10 mouse cellular contexts compared by ENCODE assay signal in genomic region chr15:25692254-25692950, GRCm38 (mm10).
DNase-seq lines count a peak whose midpoint lies in the region; ATAC-seq and TF ChIP-seq lines count a peak whose summit lies in the region.
"Had no signal": no experiment of that assay in that cellular context is flagged by ENCODE, and none has a peak within 500 bp of the region (broad histone marks: within the 10 kb centered on the region; RNA-seq: fewer than 3 reads in every experiment).

No protein-coding gene starts in this region.

- H3K36me3 ChIP-seq in kidney, embryonic 16.5 days (ENCODE audit: insufficient read depth, low read length): no peaks in the 10 kb centered on the region
- no peaks in the 10 kb centered on the region for H3K36me3 ChIP-seq in ES-Bruce4 (ENCODE audit: control insufficient read depth, insufficient read depth, low read length, poor library complexity, severe bottlenecking)
- H3K36me3 ChIP-seq in embryonic facial prominence, embryonic 10.5 days (replicated peaks): 0 out of 2 replicates have a peak, but pooled peaks cover 6% of the 10 kb centered on the region
- H3K36me3 ChIP-seq in midbrain, postnatal 0 days (ENCODE audit: insufficient read depth, low read length): no peaks in the 10 kb centered on the region
- H3K36me3 ChIP-seq: forebrain, embryonic 12.5 days had no signal

- TF ChIP-seq POLR2A in ES-Bruce4 (IDR thresholded peaks at IDR 0.05; ENCODE audit: insufficient read depth, low read length): no peak

- no peak overlapping the region for H3K9ac ChIP-seq in kidney, embryonic 16.5 days (replicated peaks; ENCODE audit: low read length)
- H3K9ac ChIP-seq in ES-Bruce4 (ENCODE audit: low read depth, poor library complexity, severe bottlenecking): no peak overlapping the region
- no peak overlapping the region for H3K9ac ChIP-seq in midbrain, postnatal 0 days (replicated peaks; ENCODE audit: low read length, poor library complexity, severe bottlenecking)
- H3K9ac ChIP-seq: forebrain, embryonic 12.5 days had no signal

- no peak for ATAC-seq in kidney, embryonic 16.5 days (ENCODE audit: low FRiP score, low TSS enrichment)
- ATAC-seq in midbrain, postnatal 0 days (ENCODE audit: low FRiP score): no peak

- H3K27me3 ChIP-seq in kidney, embryonic 16.5 days (ENCODE audit: insufficient read depth, low read length): no peaks in the 10 kb centered on the region
- no peaks in the 10 kb centered on the region for H3K27me3 ChIP-seq in ES-Bruce4 (ENCODE audit: control insufficient read depth, insufficient read depth, low read length, poor library complexity, severe bottlenecking)
- no peaks in the 10 kb centered on the region for H3K27me3 ChIP-seq in embryonic facial prominence, embryonic 10.5 days (replicated peaks; ENCODE audit: low read depth, poor library complexity, severe bottlenecking)
- H3K27me3 ChIP-seq in midbrain, postnatal 0 days (ENCODE audit: insufficient read depth, low read length): no peaks in the 10 kb centered on the region

- DNase-seq in kidney, adult 18-20 months: peak; percentile 42
- DNase-seq in embryonic facial prominence, embryonic 10.5 days (ENCODE audit: low spot score): no peak
- peak; percentile 65 for DNase-seq in lung, postnatal 14 days
- no peak for DNase-seq in retina, postnatal 1 day
- DNase-seq in midbrain, postnatal 0 days (ENCODE audit: low spot score): no peak
- no peak for DNase-seq in embryo, embryonic 10.5 days (ENCODE audit: low spot score)
- DNase-seq: cerebellum, adult 9-10 months had no signal

- TF ChIP-seq EP300 in ES-Bruce4 (IDR thresholded peaks at IDR 0.05; ENCODE audit: insufficient read depth, low read depth, low read length): peak; percentile 85

- WGBS in kidney, embryonic 16.5 days: 53% methylated on average over 21 of the region's 21 CpGs
- WGBS in embryonic facial prominence, embryonic 10.5 days: 53% methylated on average over 21 of the region's 21 CpGs
- WGBS in midbrain, postnatal 0 days: 54% methylated on average over 21 of the region's 21 CpGs

- no peaks in the 10 kb centered on the region for H3K9me3 ChIP-seq in kidney, embryonic 16.5 days (ENCODE audit: low read length)
- H3K9me3 ChIP-seq in ES-Bruce4 (replicated peaks; ENCODE audit: control insufficient read depth, insufficient read depth, low read length, poor library complexity, severe bottlenecking): no peaks in the 10 kb centered on the region
- no peaks in the 10 kb centered on the region for H3K9me3 ChIP-seq in embryonic facial prominence, embryonic 10.5 days
- H3K9me3 ChIP-seq in midbrain, postnatal 0 days (ENCODE audit: low read length): no peaks in the 10 kb centered on the region
- H3K9me3 ChIP-seq: forebrain, embryonic 12.5 days had no signal

- no peak overlapping the region for H3K4me3 ChIP-seq in kidney, embryonic 16.5 days (ENCODE audit: low read length)
- H3K4me3 ChIP-seq in ES-Bruce4 (ENCODE audit: low read depth, low read length): no peak overlapping the region
- H3K4me3 ChIP-seq in embryonic facial prominence, embryonic 10.5 days: no peak overlapping the region
- H3K4me3 ChIP-seq in midbrain, postnatal 0 days (ENCODE audit: low read depth, low read length): no peak overlapping the region
- H3K4me3 ChIP-seq: forebrain, embryonic 12.5 days had no signal

- H3K27ac ChIP-seq in kidney, embryonic 16.5 days (ENCODE audit: low read length): no peak overlapping the region
- H3K27ac ChIP-seq in ES-Bruce4 (ENCODE audit: insufficient read depth, low read length): peak overlapping the region; percentile 72
- H3K27ac ChIP-seq in embryonic facial prominence, embryonic 10.5 days (replicated peaks): 0 out of 2 replicates have a peak overlapping the region, but pooled peaks have one; percentile 55
- no peak overlapping the region for H3K27ac ChIP-seq in midbrain, postnatal 0 days (ENCODE audit: low read depth, low read length)
- H3K27ac ChIP-seq: forebrain, embryonic 12.5 days had no signal

- H3K4me2 ChIP-seq in kidney, embryonic 16.5 days (replicated peaks; ENCODE audit: low read depth, low read length): no peak overlapping the region
- no peak overlapping the region for H3K4me2 ChIP-seq in midbrain, postnatal 0 days (ENCODE audit: low read depth, low read length, poor library complexity, severe bottlenecking)
- H3K4me2 ChIP-seq: forebrain, embryonic 12.5 days had no signal

- TF ChIP-seq CTCF in ES-Bruce4 (IDR thresholded peaks at IDR 0.05; ENCODE audit: low read depth, low read length): no peak
- TF ChIP-seq CTCF in midbrain, postnatal 0 days (IDR thresholded peaks at IDR 0.05): no peak

- H3K4me1 ChIP-seq in kidney, embryonic 16.5 days (ENCODE audit: insufficient read depth, low read length): peaks cover 49% of the 10 kb centered on the region
- peaks cover 3% of the 10 kb centered on the region for H3K4me1 ChIP-seq in ES-Bruce4 (ENCODE audit: control insufficient read depth, insufficient read depth, low read length)
- H3K4me1 ChIP-seq in embryonic facial prominence, embryonic 10.5 days: peaks cover 55% of the 10 kb centered on the region
- no peaks in the 10 kb centered on the region for H3K4me1 ChIP-seq in midbrain, postnatal 0 days (ENCODE audit: insufficient read depth, low read length)

Comparison
In these comparisons a context has a peak if more than half of its experiments do, and no peak if none do; other contexts are left out.
1. DNase-seq: peak in kidney, adult 18-20 months (single experiment) and lung, postnatal 14 days (single experiment); none in embryonic facial prominence, embryonic 10.5 days (single experiment), retina, postnatal 1 day (single experiment), midbrain, postnatal 0 days (single experiment) and embryo, embryonic 10.5 days (single experiment).
2. H3K27ac ChIP-seq: peak in ES-Bruce4 (single experiment) and embryonic facial prominence, embryonic 10.5 days (single experiment); none in kidney, embryonic 16.5 days (single experiment) and midbrain, postnatal 0 days (single experiment).